Mouse (Mus musculus): ENCODE data around the gene Hsd17b2.
A peak's percentile ranks its signal among the peaks of the same experiment; 100 is the strongest.
"Not testable (repeated sequence)": the region's sequence is repeated elsewhere in the genome, so short reads cannot be mapped to it uniquely, and the experiment has no call there.

Gene Hsd17b2

GRCm38 (mm10) chr8:117714604-117715003 lies 12.9 kb downstream of the Hsd17b2 start:
- no peak for DNase-seq (ENCODE audit: low spot score in 2 of 2)

GRCm38 (mm10) chr8:117715896-117716295 lies 14.2 kb downstream of the Hsd17b2 start:
- no peak for DNase-seq (ENCODE audit: low spot score in 2 of 2)

- no peak for DNase-seq (ENCODE audit: low spot score in 2 of 2)
Observed at GRCm38 (mm10) chr8:117718152-117718860, 16.6 kb downstream of the Hsd17b2 start.

- no peak for DNase-seq (ENCODE audit: low spot score in 2 of 2)
Observed at GRCm38 (mm10) chr8:117726467-117726866, 24.8 kb downstream of the Hsd17b2 start.

GRCm38 (mm10) chr8:117727561-117727960 lies 25.9 kb downstream of the Hsd17b2 start:
- peak in 1 of 2 experiments; percentile 19 for DNase-seq (ENCODE audit: low spot score in 2 of 2)

GRCm38 (mm10) chr8:117728234-117728633 lies 26.5 kb downstream of the Hsd17b2 start:
- no peak for DNase-seq (ENCODE audit: low spot score in 2 of 2)

GRCm38 (mm10) chr8:117730980-117731379 lies 29.3 kb downstream of the Hsd17b2 start:
- DNase-seq (ENCODE audit: low spot score in 2 of 2), result no peak

- DNase-seq (ENCODE audit: low spot score in 2 of 2), result no peak
Observed at GRCm38 (mm10) chr8:117736657-117737175, 35.0 kb downstream of the Hsd17b2 start.

GRCm38 (mm10) chr8:117738206-117738605 lies 36.5 kb downstream of the Hsd17b2 start:
- not testable (repeated sequence) for DNase-seq (ENCODE audit: low spot score in 2 of 2)

GRCm38 (mm10) chr8:117740387-117740998 lies 38.8 kb downstream of the Hsd17b2 start:
- DNase-seq (ENCODE audit: low spot score in 2 of 2), result no peak

- DNase-seq (ENCODE audit: low spot score in 2 of 2), result no peak
Observed at GRCm38 (mm10) chr8:117742431-117743012, 40.8 kb downstream of the Hsd17b2 start.

- DNase-seq (ENCODE audit: low spot score in 2 of 2), result no peak
Observed at GRCm38 (mm10) chr8:117746651-117747050, 44.9 kb downstream of the Hsd17b2 start.

- no peak for DNase-seq (ENCODE audit: low spot score in 2 of 2)
Observed at GRCm38 (mm10) chr8:117747428-117747827, 45.7 kb downstream of the Hsd17b2 start.

GRCm38 (mm10) chr8:117747886-117748730 lies 46.4 kb downstream of the Hsd17b2 start:
- DNase-seq (ENCODE audit: low spot score in 2 of 2), result no peak

GRCm38 (mm10) chr8:117749436-117749835 lies 47.7 kb downstream of the Hsd17b2 start:
- no peak for DNase-seq (ENCODE audit: low spot score in 2 of 2)

GRCm38 (mm10) chr8:117757900-117758299 lies 56.2 kb downstream of the Hsd17b2 start:
- no peak for DNase-seq (ENCODE audit: low spot score in 2 of 2)

GRCm38 (mm10) chr8:117762776-117763175 lies 61.1 kb downstream of the Hsd17b2 start:
- no peak for DNase-seq (ENCODE audit: low spot score in 2 of 2)

- no peak for DNase-seq (ENCODE audit: low spot score in 2 of 2)
Observed at GRCm38 (mm10) chr8:117764625-117765024, 62.9 kb downstream of the Hsd17b2 start.

GRCm38 (mm10) chr8:117765947-117766346 lies 64.2 kb downstream of the Hsd17b2 start:
- DNase-seq (ENCODE audit: low spot score in 2 of 2), result no peak

GRCm38 (mm10) chr8:117768971-117769370 lies 67.3 kb downstream of the Hsd17b2 start:
- no peak for DNase-seq (ENCODE audit: low spot score in 2 of 2)

- DNase-seq (ENCODE audit: low spot score in 2 of 2), result no peak
Observed at GRCm38 (mm10) chr8:117771115-117771836, 69.6 kb downstream of the Hsd17b2 start.

Data from spleen, postnatal 10 days (tissue).